Mouse (Mus musculus) G1E (cell line): ENCODE measurements at regions not wholly inside any gene's neighbourhood (a gene's known extent, or its start where the extent isn't known, plus 50 kb on each side); places are given as distances from the start of the nearest gene placed in this dataset.

ENCODE experiments used
- ATAC-seq: 2 replicates; pipeline ENCODE4 v1.8.0; 2016; ENCODE audit warnings: mild to moderate bottlenecking; ENCODE audit not compliant: insufficient number of reproducible peaks, poor library complexity, low FRiP score, severe bottlenecking; ENCODE audit errors: extremely low read depth
- DNase-seq: peaks from one replicate; pipeline ENCODE4 v3.0.0; 2012; ENCODE audit warnings: low spot score
- H3K27me3 ChIP-seq: 2 replicates; pipeline ENCODE4 v1.6.1; 2012; ENCODE audit warnings: mild to moderate bottlenecking, low read length, inconsistent platforms; ENCODE audit not compliant: insufficient read depth
- H3K36me3 ChIP-seq: replicated peaks from 2 replicates; pipeline ENCODE3; 2012; ENCODE audit warnings: mild to moderate bottlenecking, inconsistent platforms
- H3K4me1 ChIP-seq: 2 replicates; pipeline ENCODE4 v1.6.1; 2012; ENCODE audit warnings: low read depth, low read length, inconsistent platforms, mixed read lengths; ENCODE audit not compliant: insufficient read depth
- H3K4me3 ChIP-seq: 2 replicates; pipeline ENCODE4 v1.5.1; 2012; ENCODE audit warnings: low read depth, mild to moderate bottlenecking, inconsistent platforms, low read length, moderate library complexity, mixed read lengths
- H3K9me3 ChIP-seq: replicated peaks from 2 replicates; pipeline ENCODE4 v1.6.1; 2012; ENCODE audit warnings: inconsistent platforms
- CTCF ChIP-seq: IDR thresholded peaks from 2 replicates; pipeline ENCODE4 v1.5.1; 2012; ENCODE audit warnings: low read depth, low read length, inconsistent platforms, mixed read lengths
- GATA1 ChIP-seq: IDR thresholded peaks from 2 replicates; pipeline ENCODE4 v1.6.1; 2012; ENCODE audit warnings: borderline replicate concordance, low read length, inconsistent platforms, mixed read lengths
- GATA2 ChIP-seq: IDR thresholded peaks from 2 replicates; pipeline ENCODE4 v1.6.1; 2012; ENCODE audit warnings: low read depth, low read length, inconsistent platforms, borderline replicate concordance
- POLR2AphosphoS5 ChIP-seq: IDR thresholded peaks from 2 replicates; pipeline ENCODE4 v1.6.1; 2012; ENCODE audit warnings: low read depth, low read length, inconsistent platforms; ENCODE audit not compliant: insufficient replicate concordance
- TAL1 ChIP-seq: conservative IDR thresholded peaks from 2 replicates; pipeline ENCODE4 v1.6.1; 2012; ENCODE audit warnings: low read depth, low read length, inconsistent platforms, mixed read lengths

GRCm38 (mm10) chr8:116367491-116367890 lies 137.3 kb upstream of the Dynlrb2 start:
- H3K9me3 ChIP-seq = peaks cover 75% of the 10 kb centered on the region
- TF ChIP-seq CTCF (no peak), POLR2AphosphoS5 (no peak), TAL1 (no peak), GATA2 (no peak), GATA1 (no peak)
- no peaks in the 10 kb centered on the region for H3K4me1 ChIP-seq
- H3K36me3 ChIP-seq = no peaks in the 10 kb centered on the region
- DNase-seq (no peak), ATAC-seq (no peak)
- no peak overlapping the region for H3K4me3 ChIP-seq
- H3K27me3 ChIP-seq = no peaks in the 10 kb centered on the region

DNA sequence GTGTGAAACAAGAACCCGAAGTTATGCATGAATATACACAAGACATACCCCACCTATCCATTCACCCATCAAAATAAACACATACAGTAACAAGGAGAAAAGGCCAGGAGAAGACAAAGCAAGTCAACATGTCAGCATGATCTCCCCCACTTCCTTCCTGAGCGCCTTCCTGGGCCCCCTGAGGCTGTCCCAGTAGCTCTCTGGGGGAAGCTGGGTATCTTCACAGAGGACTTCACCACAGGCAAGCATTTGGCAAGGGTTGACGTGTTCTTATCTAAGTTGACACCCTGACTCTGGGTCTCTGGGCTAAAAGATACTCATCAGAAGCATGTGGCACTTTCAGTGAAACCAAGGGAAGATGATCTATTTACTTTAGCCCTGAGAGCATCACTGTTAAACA lies 138.1 kb upstream of the Dynlrb2 start:
- Histone ChIP-seq H3K4me3 (no peak overlapping the region), H3K4me1 (no peaks in the 10 kb centered on the region), H3K9me3 (peaks cover 68% of the 10 kb centered on the region), H3K36me3 (no peaks in the 10 kb centered on the region), H3K27me3 (no peaks in the 10 kb centered on the region)
- ATAC-seq = no peak
- no peak for TF ChIP-seq GATA2
- no peak for TF ChIP-seq TAL1
- TF ChIP-seq CTCF = no peak
- no peak for TF ChIP-seq GATA1
- TF ChIP-seq POLR2AphosphoS5 = no peak
- no peak for DNase-seq

- no peak for ATAC-seq
- peaks cover 59% of the 10 kb centered on the region for H3K9me3 ChIP-seq
- H3K4me1 ChIP-seq = no peaks in the 10 kb centered on the region
- DNase-seq = no peak
- H3K4me3 ChIP-seq = no peak overlapping the region
- TF ChIP-seq GATA1 (no peak), POLR2AphosphoS5 (no peak), CTCF (no peak), TAL1 (no peak), GATA2 (no peak)
- no peaks in the 10 kb centered on the region for H3K36me3 ChIP-seq
- H3K27me3 ChIP-seq = no peaks in the 10 kb centered on the region
Measured at GRCm38 (mm10) chr8:116364751-116365150, 140.0 kb upstream of the Dynlrb2 start.

DNA sequence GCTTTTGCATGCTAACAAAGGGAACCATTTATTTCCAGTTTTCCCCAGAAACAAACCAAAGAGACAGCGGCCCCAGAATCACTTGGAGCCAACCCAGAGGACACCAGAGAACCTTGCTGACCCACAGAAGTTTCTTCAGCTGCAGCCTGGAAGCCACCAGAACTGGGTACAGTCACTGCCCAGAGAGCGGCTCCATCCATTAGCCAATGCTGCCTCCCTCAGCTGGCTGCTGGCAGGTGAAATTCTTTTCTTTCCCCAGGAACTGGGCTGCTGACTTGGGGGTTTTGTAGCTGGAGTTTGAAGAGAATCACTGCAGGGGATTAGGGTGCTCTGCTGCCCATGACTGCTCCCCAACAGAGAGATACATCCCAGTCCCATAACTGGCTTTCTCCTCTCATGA lies 140.6 kb upstream of the Dynlrb2 start:
- Histone ChIP-seq H3K27me3 (no peaks in the 10 kb centered on the region), H3K36me3 (no peaks in the 10 kb centered on the region), H3K4me3 (no peak overlapping the region), H3K9me3 (peaks cover 56% of the 10 kb centered on the region), H3K4me1 (no peaks in the 10 kb centered on the region)
- TF ChIP-seq TAL1 (no peak), GATA1 (no peak), POLR2AphosphoS5 (no peak), CTCF (no peak), GATA2 (no peak)
- ATAC-seq (no peak), DNase-seq (no peak)

GRCm38 (mm10) chr8:116362351-116362750 lies 142.4 kb upstream of the Dynlrb2 start:
- Histone ChIP-seq H3K36me3 (no peaks in the 10 kb centered on the region), H3K4me3 (no peak overlapping the region), H3K9me3 (peaks cover 53% of the 10 kb centered on the region), H3K4me1 (no peaks in the 10 kb centered on the region), H3K27me3 (no peaks in the 10 kb centered on the region)
- no peak for DNase-seq
- no peak for ATAC-seq
- TF ChIP-seq POLR2AphosphoS5 (no peak), CTCF (no peak), GATA1 (no peak), GATA2 (no peak), TAL1 (no peak)

- DNase-seq (no peak), ATAC-seq (no peak)
Measured at GRCm38 (mm10) chr8:116359761-116360160, 145.0 kb upstream of the Dynlrb2 start.

DNA sequence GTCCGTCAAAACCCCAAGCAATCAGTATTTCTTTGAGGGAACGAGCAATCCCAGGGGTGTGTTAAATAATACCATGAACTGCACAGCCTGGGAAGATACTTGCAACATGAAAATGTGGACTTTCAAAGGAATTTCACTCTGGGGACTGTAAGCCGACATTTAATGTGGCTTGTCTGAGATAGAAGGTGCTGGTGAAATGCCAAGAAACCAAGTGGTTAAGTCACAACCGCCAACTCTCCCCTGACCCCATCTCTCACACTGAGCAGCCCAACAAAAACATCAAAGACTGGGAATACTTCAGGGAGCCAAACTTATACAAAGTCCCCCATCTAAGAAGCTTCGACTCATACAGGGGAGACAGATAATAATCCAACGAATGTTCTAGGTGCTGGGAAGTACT lies 150.0 kb upstream of the Dynlrb2 start:
- no peaks in the 10 kb centered on the region for H3K27me3 ChIP-seq
- no peak overlapping the region for H3K4me3 ChIP-seq
- no peaks in the 10 kb centered on the region for H3K36me3 ChIP-seq
- no peaks in the 10 kb centered on the region for H3K4me1 ChIP-seq
- H3K9me3 ChIP-seq = peaks cover 57% of the 10 kb centered on the region
- TF ChIP-seq CTCF = no peak
- TF ChIP-seq GATA1 = no peak
- TF ChIP-seq TAL1 = no peak
- no peak for TF ChIP-seq POLR2AphosphoS5
- no peak for TF ChIP-seq GATA2
- no peak for ATAC-seq
- no peak for DNase-seq

More at GRCm38 (mm10) chr8:116359761-116360160, 145.0 kb upstream of the Dynlrb2 start:
- no peaks in the 10 kb centered on the region for H3K27me3 ChIP-seq
- peaks cover 54% of the 10 kb centered on the region for H3K9me3 ChIP-seq
- no peaks in the 10 kb centered on the region for H3K36me3 ChIP-seq
- no peaks in the 10 kb centered on the region for H3K4me1 ChIP-seq
- H3K4me3 ChIP-seq = no peak overlapping the region
- TF ChIP-seq TAL1 (no peak), CTCF (no peak), GATA1 (no peak), POLR2AphosphoS5 (no peak), GATA2 (no peak)
